Mouse (Mus musculus): ENCODE measurements around the gene Traf2. TPM values are rescaled to one million over a fixed set of nuclear protein-coding genes. Genes with fewer than 3 reads are reported as not detected.

Gene Traf2
- total RNA-seq, 2 experiments from 2014 or later: 32.5 to 32.6 TPM

DNA sequence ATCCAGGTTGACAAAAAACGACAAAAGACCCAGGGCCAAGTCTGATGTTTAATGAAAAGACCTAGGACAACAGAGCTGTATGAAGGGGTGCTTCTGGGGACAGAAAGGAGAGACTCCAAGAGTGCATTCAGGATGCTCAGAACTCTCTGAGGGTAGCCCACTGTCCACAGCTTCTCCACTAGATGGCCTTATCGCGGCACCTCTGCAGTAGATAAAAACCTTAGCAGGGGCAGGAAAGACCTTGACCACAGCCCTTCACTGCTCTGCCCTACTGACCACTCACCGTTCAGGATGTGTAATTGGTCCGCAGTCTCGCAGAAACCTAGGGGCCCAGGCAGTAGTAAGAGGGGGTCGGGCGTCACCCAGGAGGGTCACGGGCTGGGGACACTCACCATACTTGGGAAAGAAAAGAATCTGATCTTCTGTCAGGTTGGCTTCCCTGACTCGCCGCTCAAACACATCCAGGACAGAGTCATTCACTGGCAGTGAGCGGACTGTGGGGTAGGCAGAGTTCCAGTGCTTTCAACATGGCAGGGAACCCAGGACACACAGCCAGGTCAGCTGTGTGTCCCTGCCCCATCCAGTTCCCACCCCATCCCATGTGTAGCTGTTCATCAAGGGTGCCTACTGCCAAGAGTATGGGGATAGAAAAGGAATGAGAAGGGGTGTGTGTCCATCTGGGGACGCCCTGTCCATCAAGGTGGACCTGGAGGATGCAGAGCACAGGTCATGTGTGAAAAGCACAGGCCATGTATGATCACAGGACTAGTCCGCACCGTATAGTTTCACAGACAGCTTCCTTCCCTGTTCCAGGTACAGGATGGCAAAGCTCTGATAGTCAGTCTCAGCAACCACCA is 47.9 kb downstream of the Traf2 start:
- DNase-seq (ENCODE audit: low spot score in 2 of 2): no peak

- no peak for DNase-seq (ENCODE audit: low spot score in 2 of 2)
Observed at GRCm38 (mm10) chr2:25497846-25498575, 48.7 kb downstream of the Traf2 start.

GRCm38 (mm10) chr2:25496462-25496861 is 50.3 kb downstream of the Traf2 start:
- no peak for DNase-seq (ENCODE audit: low spot score in 2 of 2)

DNA sequence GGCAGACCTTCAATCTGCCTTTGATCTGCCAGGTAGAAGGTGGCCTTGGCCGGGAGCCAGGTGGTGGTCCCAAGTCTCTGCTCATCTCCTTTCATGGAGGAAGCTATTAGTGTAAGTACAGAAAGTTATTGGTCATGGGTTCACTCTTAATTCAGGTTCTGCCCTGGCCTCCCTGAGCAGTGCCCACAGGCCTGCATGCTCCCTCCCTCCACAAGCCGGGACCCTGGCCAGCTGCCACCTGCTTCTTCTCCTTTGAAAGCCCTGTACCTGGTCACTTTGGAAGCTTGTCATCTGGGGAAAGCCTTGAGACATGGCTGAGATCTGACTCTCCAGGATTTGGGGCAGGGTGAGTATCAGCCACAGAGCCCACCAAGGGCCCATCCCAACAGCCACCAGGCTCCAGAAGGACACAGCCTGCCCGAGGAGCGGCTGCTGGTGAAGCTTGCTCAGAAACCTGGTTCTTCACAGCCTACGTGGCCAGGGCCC is 53.2 kb downstream of the Traf2 start, which contains the start of gene Lcn12:
TSS of gene Lcn12 (minus strand) at position 436 of the 486 bp plus-strand sequence.
- no peak for DNase-seq (ENCODE audit: low spot score in 2 of 2)

GRCm38 (mm10) chr2:25492988-25493387 is 53.8 kb downstream of the Traf2 start:
- no peak for DNase-seq (ENCODE audit: low spot score in 2 of 2)

DNA sequence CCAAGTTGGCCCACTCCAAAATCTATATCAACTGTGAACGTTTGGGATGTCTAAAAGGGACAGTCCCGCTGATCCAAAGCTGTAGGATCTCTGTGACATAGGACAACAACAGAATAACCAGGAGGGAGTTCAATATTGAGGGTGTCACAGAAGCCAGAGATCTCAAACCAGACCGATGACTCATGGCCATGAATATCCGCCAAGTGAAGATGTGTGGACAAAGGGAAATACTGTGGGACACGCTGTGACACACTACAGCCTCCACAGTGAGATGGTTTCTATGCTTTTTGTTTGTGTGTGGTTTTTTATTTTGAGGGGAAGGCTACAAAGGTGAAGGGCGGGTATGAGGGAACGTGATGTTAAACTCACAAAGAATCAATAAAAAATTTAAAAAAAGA is 58.1 kb downstream of the Traf2 start:
- peak in 1 of 2 experiments; percentile 37 for DNase-seq (ENCODE audit: low spot score in 2 of 2)

DNA sequence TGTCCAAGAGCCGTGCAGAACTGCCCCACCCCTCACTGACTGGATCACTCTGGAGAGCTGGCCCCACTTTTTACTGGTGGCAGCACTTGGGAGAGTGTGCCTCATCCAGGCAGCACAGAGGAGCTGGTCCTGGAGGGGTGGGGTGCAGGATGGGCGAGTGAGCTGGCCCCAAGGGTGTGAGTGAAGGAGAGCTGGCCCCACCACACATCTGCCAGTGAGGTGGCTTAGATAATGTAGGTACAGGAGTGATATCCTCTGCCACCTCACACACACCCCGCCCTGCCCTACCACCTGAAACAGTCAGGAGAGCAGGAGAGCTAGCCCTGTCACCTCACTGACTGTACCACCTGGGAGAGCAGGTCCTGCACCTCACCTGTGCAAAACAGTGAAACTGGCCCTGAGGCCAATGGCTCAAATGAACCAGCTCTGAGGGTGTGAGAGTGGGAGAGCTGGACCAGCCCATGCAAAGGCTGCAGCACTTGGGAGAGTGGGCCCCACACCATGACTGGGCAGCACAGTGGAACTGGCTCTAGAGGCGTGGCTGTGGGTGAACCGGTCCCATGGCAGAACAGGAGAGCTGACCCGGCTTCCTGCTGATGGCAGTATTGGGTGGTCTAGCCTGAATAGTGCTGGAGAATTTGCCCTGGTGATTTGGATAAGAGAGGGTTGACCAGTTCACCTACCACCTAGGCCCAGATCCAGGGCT is 58.6 kb downstream of the Traf2 start:
- no peak for DNase-seq (ENCODE audit: low spot score in 2 of 2)

DNA sequence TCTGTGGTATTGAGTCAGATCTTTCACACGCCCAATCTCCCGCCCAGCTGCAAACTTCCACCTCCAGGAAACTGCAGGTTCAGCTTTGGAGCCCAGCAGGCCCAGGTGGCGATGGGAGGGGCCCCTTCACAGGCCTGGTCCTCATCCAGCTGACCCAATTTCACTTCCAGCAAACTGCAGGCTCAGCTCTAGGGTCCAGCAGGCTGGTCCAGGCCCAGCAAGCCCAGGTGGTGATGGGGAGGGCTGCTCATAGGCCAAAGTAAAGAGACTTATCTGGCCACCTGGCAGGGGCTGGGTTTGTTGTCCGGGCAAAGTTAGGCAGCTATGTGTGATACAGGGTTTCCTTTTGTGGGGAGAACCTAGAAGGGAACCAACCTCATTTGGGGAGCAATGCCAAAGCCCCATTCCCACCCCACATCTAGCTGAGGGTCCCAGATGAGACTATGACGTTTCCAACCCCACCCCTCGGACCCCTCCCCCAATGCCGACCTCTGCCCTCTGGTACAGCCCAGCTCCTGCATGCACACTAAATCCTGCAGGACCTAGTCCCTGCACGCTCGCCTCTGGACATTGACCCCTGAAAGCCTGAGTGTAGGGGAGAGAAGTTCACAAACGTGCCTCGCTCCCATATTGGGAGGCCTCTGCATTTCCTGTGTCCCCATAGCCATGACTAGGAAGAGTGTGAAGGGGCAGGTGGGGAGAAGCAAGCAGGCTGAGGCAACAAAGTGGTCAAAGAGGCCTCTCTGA is 61.7 kb downstream of the Traf2 start:
- DNase-seq (ENCODE audit: low spot score in 2 of 2): no peak

- DNase-seq (ENCODE audit: low spot score in 2 of 2): peak in 1 of 2 experiments; percentile 48
Observed at GRCm38 (mm10) chr2:25482969-25483368, 63.8 kb downstream of the Traf2 start.

- no peak for DNase-seq (ENCODE audit: low spot score in 2 of 2)
Observed at GRCm38 (mm10) chr2:25480541-25480940, 66.2 kb downstream of the Traf2 start.

GRCm38 (mm10) chr2:25479551-25480311 is 67.0 kb downstream of the Traf2 start:
- no peak for DNase-seq (ENCODE audit: low spot score in 2 of 2)

GRCm38 (mm10) chr2:25477967-25478675 is 68.6 kb downstream of the Traf2 start:
- DNase-seq (ENCODE audit: low spot score in 2 of 2): no peak

GRCm38 (mm10) chr2:25477541-25477940 is 69.2 kb downstream of the Traf2 start:
- no peak for DNase-seq (ENCODE audit: low spot score in 2 of 2)

- no peak for DNase-seq (ENCODE audit: low spot score in 2 of 2)
Observed at GRCm38 (mm10) chr2:25472550-25472949, 74.2 kb downstream of the Traf2 start.

- no peak for DNase-seq (ENCODE audit: low spot score in 2 of 2)
Observed at GRCm38 (mm10) chr2:25469969-25470368, 76.8 kb downstream of the Traf2 start, which contains the start of gene Ptgds. TSS of gene Ptgds (minus strand) at chr2:25470046.

- DNase-seq (ENCODE audit: low spot score in 2 of 2): no peak
Observed at GRCm38 (mm10) chr2:25468962-25469915, 77.5 kb downstream of the Traf2 start.

Measured in adrenal gland, adult 18-20 months (tissue).